Mouse (Mus musculus) heart, embryonic 10.5 days (tissue): ENCODE results near the gene Flot1. TPM values are rescaled to one million over a fixed set of nuclear protein-coding genes. Genes with fewer than 3 reads are reported as not detected.

Source experiments
- DNase-seq: peaks from one replicate; pipeline ENCODE4 v3.0.0-alpha.2; 2017; ENCODE audit warnings: low spot score
- H3K27ac ChIP-seq: fragments of 300-500 bp; sonication (generic); 2 replicates; pipeline ENCODE4 v1.5.1; 2016; ENCODE audit warnings: mild to moderate bottlenecking
- H3K27me3 ChIP-seq: fragments of 300-500 bp; sonication (generic); 2 replicates; pipeline ENCODE4 v1.6.1; 2016; ENCODE audit warnings: mild to moderate bottlenecking; ENCODE audit not compliant: poor library complexity, insufficient read depth, severe bottlenecking
- H3K36me3 ChIP-seq: fragments of 300-500 bp; sonication (generic); 2 replicates; pipeline ENCODE4 v1.6.1; 2016; ENCODE audit warnings: mild to moderate bottlenecking, moderate library complexity
- H3K4me1 ChIP-seq: fragments of 300-500 bp; sonication (generic); 2 replicates; pipeline ENCODE4 v1.6.1; 2016; ENCODE audit warnings: mild to moderate bottlenecking
- H3K4me3 ChIP-seq: fragments of 300-500 bp; sonication (generic); 2 replicates; pipeline ENCODE4 v1.5.1; 2016; ENCODE audit warnings: mild to moderate bottlenecking, moderate library complexity
- H3K9me3 ChIP-seq: fragments of 300-500 bp; sonication (generic); 2 replicates; pipeline ENCODE4 v1.6.1; 2016; ENCODE audit warnings: mild to moderate bottlenecking, moderate library complexity
- WGBS: fragments of 180-500 bp; shearing (Covaris S2); methylation state at CpG from one replicate; pipeline ENCODE4 v1.1.7; 2016; 5-methylcytosine and 5-hydroxymethylcytosine counted together
- polyA plus RNA-seq: library from polyadenylated mRNA; unstranded; fragments of >200 nt; fragmentation: Nextera tagmentation; extraction: Ambion mirVana; gene quantifications from 2 replicates; pipeline ENCODE4 v1.2.1, GENCODE M21; 2016

Gene Flot1
- 66.2 and 71.7 TPM in 2 replicates for polyA plus RNA-seq

GRCm38 (mm10) chr17:35822964-35823937 lies at the start of gene Flot1:
Gene Flot1, plus strand, starts transcription at chr17:35823230.
- peak; percentile 97 for DNase-seq
- Histone ChIP-seq H3K9me3 (no peaks in the 10 kb centered on the region), H3K4me1 (peaks cover 27% of the 10 kb centered on the region), H3K27ac (peak within 1 kb of the TSS; percentile 96), H3K4me3 (peak within 1 kb of the TSS; percentile 86), H3K27me3 (no peaks in the 10 kb centered on the region; the same call in 1 of the 2 replicates), H3K36me3 (peaks cover 38% of the 10 kb centered on the region)
- under 1% methylated on average over 47 of the region's 47 CpGs for WGBS

DNA sequence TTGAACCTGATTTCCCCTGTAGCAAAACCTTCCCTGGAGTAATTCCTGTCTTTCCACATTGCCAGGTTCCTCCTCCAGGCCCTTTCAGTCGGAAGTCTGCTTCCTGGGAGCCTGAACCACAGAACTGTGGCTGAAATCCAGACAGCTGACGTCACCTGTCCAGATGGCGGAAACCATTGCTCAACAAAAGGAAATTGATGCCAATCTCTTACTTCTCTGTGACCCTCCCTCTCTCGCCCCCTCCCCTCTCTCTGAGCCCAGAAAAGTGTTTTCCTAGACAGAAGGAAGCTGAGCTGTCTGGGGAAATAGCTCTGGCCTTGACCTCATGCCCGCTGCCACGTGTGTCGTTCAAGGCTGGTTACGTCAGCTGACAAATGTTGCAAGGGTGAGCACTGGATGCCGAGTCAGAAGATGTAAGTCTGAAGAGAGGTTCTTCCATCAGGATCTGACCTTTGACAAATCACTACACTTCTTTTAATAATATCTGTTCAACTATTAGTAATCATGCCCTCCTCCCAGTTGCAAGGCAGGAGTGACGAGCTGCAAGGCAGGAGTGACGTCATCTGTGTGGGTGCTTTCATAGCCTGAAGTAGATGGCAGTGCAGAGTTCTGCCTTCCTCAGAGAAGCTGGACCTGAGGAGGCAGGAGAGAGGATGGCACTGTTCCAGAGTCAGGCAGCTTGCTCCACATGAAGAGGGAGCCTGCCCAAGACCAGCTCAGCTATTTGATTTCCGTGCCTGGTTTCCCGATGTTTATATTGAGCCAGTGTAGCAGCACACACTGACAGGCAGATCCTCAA lies 46.0 kb upstream of the Flot1 start:
- Histone ChIP-seq H3K4me3 (no peak overlapping the region), H3K27me3 (no peaks in the 10 kb centered on the region), H3K9me3 (no peaks in the 10 kb centered on the region), H3K4me1 (peaks cover 23% of the 10 kb centered on the region; the same call in 1 of the 2 replicates), H3K27ac (peak overlapping the region; percentile 67), H3K36me3 (no peaks in the 10 kb centered on the region)
- 50% methylated on average over 13 of the region's 13 CpGs for WGBS
- peak; percentile 75 for DNase-seq

DNA sequence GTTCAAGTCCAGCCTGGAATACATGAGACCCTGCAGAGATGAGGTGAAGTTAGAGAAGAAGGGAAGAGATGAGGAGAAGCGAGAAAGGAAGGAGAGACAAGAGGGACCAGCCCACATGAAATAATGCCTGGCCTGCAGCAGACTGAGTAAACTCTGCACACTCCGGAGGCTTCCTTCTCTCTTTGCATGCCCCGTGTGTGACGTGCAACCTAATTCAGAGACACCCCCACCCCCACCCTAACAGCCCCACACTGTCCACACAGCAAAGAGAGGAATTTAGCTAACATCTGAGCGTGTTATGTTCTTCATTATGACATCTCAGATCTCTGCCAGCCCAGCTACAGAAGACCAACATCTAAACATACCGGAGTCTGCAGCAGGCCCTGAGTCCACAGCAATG lies 44.1 kb upstream of the Flot1 start:
- WGBS, result 71% methylated on average over 6 of the region's 6 CpGs
- no peaks in the 10 kb centered on the region for H3K27me3 ChIP-seq
- DNase-seq, result no peak
- H3K9me3 ChIP-seq, result no peaks in the 10 kb centered on the region
- H3K4me1 ChIP-seq, result peaks cover 24% of the 10 kb centered on the region
- H3K36me3 ChIP-seq, result no peaks in the 10 kb centered on the region
- H3K27ac ChIP-seq, result peak overlapping the region; percentile 7; the same call in 1 of the 2 replicates
- H3K4me3 ChIP-seq, result no peak overlapping the region

DNA sequence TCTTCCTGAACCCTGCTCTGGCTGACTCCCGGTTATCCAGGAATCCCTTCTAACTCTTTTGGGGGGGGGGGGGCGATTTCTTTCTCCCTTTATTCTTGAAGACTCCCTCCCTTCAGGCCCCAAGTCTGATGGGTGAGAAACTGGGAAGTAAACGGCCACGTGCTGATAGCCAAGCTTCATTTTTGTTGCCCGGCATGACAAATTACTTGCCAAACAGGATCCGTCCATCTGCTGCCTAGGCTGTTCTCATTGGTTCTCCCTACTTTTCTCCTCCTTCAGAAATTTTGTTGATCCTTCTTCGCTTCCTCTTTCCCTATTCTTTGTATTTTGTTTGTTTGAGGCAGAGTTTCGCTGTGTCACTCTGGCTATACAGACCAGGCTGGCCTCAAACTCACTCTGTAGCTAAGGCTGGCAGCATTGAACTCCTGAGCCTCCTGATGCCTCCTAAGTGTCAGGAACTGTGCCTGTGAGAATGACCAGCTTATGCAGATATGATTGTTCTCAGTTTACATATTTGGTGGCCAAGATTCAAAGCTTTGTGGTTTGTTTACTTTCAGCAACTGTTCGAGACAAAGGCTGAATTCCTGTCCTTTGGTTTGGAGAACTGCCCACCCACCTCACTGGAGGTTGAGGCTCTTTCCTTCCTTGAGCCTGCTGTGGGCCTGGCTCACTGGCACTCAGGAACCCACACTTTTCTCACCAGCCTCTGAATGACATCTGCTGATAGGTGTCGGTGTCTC lies 43.4 kb upstream of the Flot1 start:
- Histone ChIP-seq H3K36me3 (no peaks in the 10 kb centered on the region), H3K9me3 (no peaks in the 10 kb centered on the region), H3K4me1 (peaks cover 29% of the 10 kb centered on the region), H3K27me3 (no peaks in the 10 kb centered on the region), H3K27ac (peak overlapping the region; percentile 29; the same call in 1 of the 2 replicates), H3K4me3 (no peak overlapping the region)
- DNase-seq, result no peak
- 67% methylated on average over 10 of the region's 10 CpGs for WGBS

GRCm38 (mm10) chr17:35780362-35780761 lies 42.7 kb upstream of the Flot1 start:
- Histone ChIP-seq H3K36me3 (no peaks in the 10 kb centered on the region), H3K4me3 (no peak overlapping the region), H3K4me1 (peaks cover 32% of the 10 kb centered on the region), H3K9me3 (no peaks in the 10 kb centered on the region), H3K27me3 (no peaks in the 10 kb centered on the region), H3K27ac (0 out of 2 replicates have a peak overlapping the region, but pooled peaks have one; percentile 29)
- no peak for DNase-seq
- 90% methylated on average over 7 of the region's 7 CpGs for WGBS

DNA sequence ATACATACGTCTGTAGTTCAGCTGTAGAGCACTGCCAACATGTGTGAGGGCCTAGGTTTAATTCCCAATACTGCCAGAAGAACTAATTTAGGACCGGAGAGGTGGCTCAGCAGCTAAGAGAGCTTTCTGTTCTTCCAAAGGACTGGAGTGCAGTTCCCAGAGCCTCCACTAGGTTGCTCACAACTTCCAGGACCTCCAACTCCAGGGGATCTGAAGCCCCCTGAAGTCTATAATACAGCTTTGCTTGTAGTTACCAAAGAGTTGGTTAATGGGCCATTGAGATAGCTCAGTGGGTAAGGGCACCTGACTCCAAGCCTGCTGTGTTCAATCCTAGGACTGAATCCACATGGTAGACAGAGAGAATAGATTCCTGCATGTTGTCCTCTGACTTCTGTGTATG lies 40.6 kb upstream of the Flot1 start:
- Histone ChIP-seq H3K36me3 (no peaks in the 10 kb centered on the region), H3K4me3 (no peak overlapping the region), H3K9me3 (no peaks in the 10 kb centered on the region), H3K4me1 (peaks cover 23% of the 10 kb centered on the region), H3K27ac (no peak overlapping the region), H3K27me3 (no peaks in the 10 kb centered on the region)
- 69% methylated on average over 2 of the region's 2 CpGs for WGBS
- no peak for DNase-seq

DNA sequence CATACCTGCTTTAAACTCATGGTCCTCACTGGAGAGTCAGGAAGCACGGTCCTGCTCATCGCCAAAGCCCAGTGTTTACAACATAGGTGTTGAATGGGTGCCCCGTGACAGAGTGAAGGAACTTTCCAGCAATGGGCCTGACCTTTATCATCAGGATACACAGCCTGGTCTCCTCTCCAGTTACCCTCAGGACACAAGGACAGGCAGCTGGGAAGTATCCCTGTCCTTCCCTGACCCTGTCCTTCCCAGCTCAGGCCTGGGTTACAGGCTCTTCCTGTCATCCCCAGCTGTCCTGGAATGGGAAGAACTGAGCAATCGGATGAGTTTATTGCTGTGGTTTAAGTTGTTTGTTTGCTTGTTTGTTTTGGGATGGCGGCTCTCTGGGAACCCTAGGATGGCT lies 40.1 kb upstream of the Flot1 start:
- Histone ChIP-seq H3K9me3 (no peaks in the 10 kb centered on the region), H3K4me1 (peaks cover 22% of the 10 kb centered on the region), H3K36me3 (no peaks in the 10 kb centered on the region), H3K27ac (no peak overlapping the region), H3K4me3 (no peak overlapping the region), H3K27me3 (no peaks in the 10 kb centered on the region)
- no peak for DNase-seq
- WGBS, result 79% methylated on average over 5 of the region's 5 CpGs

GRCm38 (mm10) chr17:35783944-35784343 lies 39.1 kb upstream of the Flot1 start:
- Histone ChIP-seq H3K36me3 (no peaks in the 10 kb centered on the region), H3K27me3 (no peaks in the 10 kb centered on the region), H3K4me3 (no peak overlapping the region), H3K27ac (peak overlapping the region; percentile 67; the same call in 1 of the 2 replicates), H3K4me1 (peaks cover 18% of the 10 kb centered on the region), H3K9me3 (no peaks in the 10 kb centered on the region)
- DNase-seq, result peak; percentile 81
- WGBS, result 68% methylated on average over 6 of the region's 6 CpGs

DNA sequence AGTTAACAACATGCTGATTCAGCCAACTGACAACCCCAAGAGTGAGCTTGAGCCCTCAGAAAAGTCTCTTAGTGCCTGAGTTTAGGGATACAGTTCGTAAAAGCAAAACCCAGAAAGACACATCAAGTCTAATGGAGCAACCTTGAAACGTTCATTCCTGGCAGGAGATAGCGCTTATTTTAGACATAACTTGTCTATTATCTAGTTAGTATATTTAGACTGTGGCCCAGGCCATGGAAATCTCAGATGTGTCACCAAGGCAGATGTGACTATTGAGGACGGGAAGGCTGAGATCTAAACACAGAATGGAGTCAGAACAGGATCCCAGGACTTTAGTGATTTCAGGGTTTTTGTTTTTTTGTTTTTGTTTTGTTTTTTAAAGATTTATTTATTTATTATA lies 37.9 kb upstream of the Flot1 start:
- Histone ChIP-seq H3K36me3 (no peaks in the 10 kb centered on the region), H3K9me3 (no peaks in the 10 kb centered on the region), H3K4me3 (no peak overlapping the region), H3K27me3 (no peaks in the 10 kb centered on the region), H3K4me1 (peaks cover 12% of the 10 kb centered on the region), H3K27ac (0 out of 2 replicates have a peak overlapping the region, but pooled peaks have one; percentile 67)
- DNase-seq, result no peak
- 62% methylated on average over 4 of the region's 4 CpGs for WGBS

- Histone ChIP-seq H3K4me3 (no peak overlapping the region), H3K36me3 (no peaks in the 10 kb centered on the region), H3K4me1 (peaks cover 12% of the 10 kb centered on the region), H3K27me3 (0 out of 2 replicates have a peak, but pooled peaks cover 5% of the 10 kb centered on the region), H3K9me3 (no peaks in the 10 kb centered on the region), H3K27ac (no peak overlapping the region)
- DNase-seq, result no peak
These were observed 35.5 kb upstream of the Flot1 start for GRCm38 (mm10) chr17:35787493-35787892.

DNA sequence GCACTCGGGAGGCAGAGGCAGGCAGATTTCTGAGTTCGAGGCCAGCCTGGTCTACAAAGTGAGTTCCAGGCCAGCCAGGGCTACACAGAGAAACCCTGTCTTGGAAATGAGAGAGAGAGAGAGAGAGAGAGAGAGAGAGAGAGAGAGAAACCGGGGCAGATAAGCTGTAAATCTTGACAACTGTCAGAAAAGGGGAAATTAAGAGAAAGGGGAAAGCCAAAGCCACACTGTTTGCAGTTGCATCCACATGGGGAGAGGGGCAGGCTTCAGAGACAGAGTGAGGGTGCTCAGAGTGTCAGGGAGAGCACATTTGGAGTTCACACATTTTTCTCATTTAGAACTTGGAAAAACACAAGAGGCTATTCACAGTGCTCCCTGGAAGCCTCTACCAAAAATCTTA lies 35.0 kb upstream of the Flot1 start:
- Histone ChIP-seq H3K4me1 (peaks cover 12% of the 10 kb centered on the region), H3K27me3 (0 out of 2 replicates have a peak, but pooled peaks cover 5% of the 10 kb centered on the region), H3K36me3 (no peaks in the 10 kb centered on the region), H3K9me3 (no peaks in the 10 kb centered on the region), H3K27ac (no peak overlapping the region), H3K4me3 (no peak overlapping the region)
- WGBS, result 79% methylated on average over 3 of the region's 3 CpGs
- DNase-seq, result no peak

- DNase-seq, result no peak
- WGBS, result 76% methylated on average over 4 of the region's 4 CpGs
- no peak overlapping the region for H3K27ac ChIP-seq
- no peaks in the 10 kb centered on the region for H3K4me1 ChIP-seq
- H3K27me3 ChIP-seq, result 0 out of 2 replicates have a peak, but pooled peaks cover 5% of the 10 kb centered on the region
- no peak overlapping the region for H3K4me3 ChIP-seq
- H3K36me3 ChIP-seq, result no peaks in the 10 kb centered on the region
- H3K9me3 ChIP-seq, result no peaks in the 10 kb centered on the region
These were observed 32.1 kb upstream of the Flot1 start for GRCm38 (mm10) chr17:35790933-35791332.
